Mouse (Mus musculus) hindbrain, postnatal 0 days (tissue): ENCODE measurements around the gene Pou5f1. TPM values are rescaled to one million over a fixed set of nuclear protein-coding genes. Genes with fewer than 3 reads are reported as not detected.
"Not testable (repeated sequence)": the region's sequence is repeated elsewhere in the genome, so short reads cannot be mapped to it uniquely, and the experiment has no call there.

ENCODE experiments used
- ATAC-seq: fragments of 200-750 bp; cut with Nextera tagmentation; 2 replicates; pipeline ENCODE4 v1.8.0; 2017; ENCODE audit warnings: mild to moderate bottlenecking, moderate TSS enrichment, moderate library complexity
- DNase-seq: peaks from one replicate; pipeline ENCODE4 v3.0.0-alpha.2; 2015; ENCODE audit warnings: low spot score
- H3K27ac ChIP-seq: fragments of 300-500 bp; sonication (generic); 2 replicates; pipeline ENCODE4 v1.5.1; 2014; ENCODE audit warnings: mild to moderate bottlenecking
- H3K27me3 ChIP-seq: fragments of 300-500 bp; sonication (generic); 2 replicates; pipeline ENCODE4 v1.6.1; 2014; ENCODE audit warnings: low read length, mixed read lengths; ENCODE audit not compliant: insufficient read depth
- H3K36me3 ChIP-seq: fragments of 300-500 bp; sonication (generic); 2 replicates; pipeline ENCODE4 v1.6.1; 2014; ENCODE audit warnings: low read length, mixed read lengths; ENCODE audit not compliant: insufficient read depth
- H3K4me1 ChIP-seq: fragments of 300-500 bp; sonication (generic); 2 replicates; pipeline ENCODE4 v1.6.1; 2014; ENCODE audit warnings: antibody characterized with exemption, low read length, mixed read lengths; ENCODE audit not compliant: insufficient read depth
- H3K4me2 ChIP-seq: fragments of 300-500 bp; sonication (generic); 2 replicates; pipeline ENCODE4 v1.6.1; 2014; ENCODE audit warnings: low read depth, mild to moderate bottlenecking, low read length, moderate library complexity, mixed read lengths
- H3K4me3 ChIP-seq: fragments of 300-500 bp; sonication (generic); 2 replicates; pipeline ENCODE4 v1.5.1; 2014; ENCODE audit warnings: low read length
- H3K9ac ChIP-seq: fragments of 300-500 bp; sonication (generic); replicated peaks from 2 replicates; pipeline ENCODE4 v1.6.1; 2014; ENCODE audit warnings: mild to moderate bottlenecking, low read length, moderate library complexity, mixed read lengths
- H3K9me3 ChIP-seq: fragments of 300-500 bp; sonication (generic); 2 replicates; pipeline ENCODE4 v1.6.1; 2016; ENCODE audit warnings: low read length, mixed read lengths
- CTCF ChIP-seq: IDR thresholded peaks from 2 replicates; pipeline ENCODE4 v1.5.1; 2016; ENCODE audit warnings: antibody characterized with exemption, control low read depth, low read depth
- WGBS: fragments of 180-500 bp; shearing (Covaris S2); extraction: QIAGEN DNeasy Blood & Tissue Kit; methylation state at CpG from one replicate; pipeline ENCODE4 v1.1.7; 2014; 5-methylcytosine and 5-hydroxymethylcytosine counted together
- polyA plus RNA-seq: library from polyadenylated mRNA; unstranded; fragments of >200 nt; fragmentation: Nextera tagmentation; extraction: Ambion mirVana; gene quantifications from 2 replicates; pipeline ENCODE4 v1.2.1, GENCODE M21; 2015
- total RNA-seq: library from RNA; depleted of rRNA; stranded (reverse); fragments of >200 nt; gene quantifications from 2 replicates; pipeline ENCODE4 v1.2.3, GENCODE M21; 2014

Pou5f1 gene
- total and polyA plus RNA-seq, 2 experiments from 2014 or later, result not detected

GRCm38 (mm10) chr17:35502762-35503161 is 3.1 kb upstream of the Pou5f1 start:
- WGBS, result 52% methylated on average over 5 of the region's 5 CpGs
- Histone ChIP-seq H3K4me1 (no peaks in the 10 kb centered on the region), H3K4me2 (no peak overlapping the region), H3K9ac (no peak overlapping the region), H3K27me3 (peaks cover 5% of the 10 kb centered on the region; the same call in 1 of the 2 replicates), H3K4me3 (no peak overlapping the region), H3K36me3 (no peaks in the 10 kb centered on the region), H3K9me3 (no peaks in the 10 kb centered on the region), H3K27ac (no peak overlapping the region)
- no peak for ATAC-seq
- TF ChIP-seq CTCF, result no peak
- DNase-seq, result no peak

GRCm38 (mm10) chr17:35503849-35504248 is 2.0 kb upstream of the Pou5f1 start:
- Histone ChIP-seq H3K4me1 (no peaks in the 10 kb centered on the region), H3K9ac (no peak overlapping the region), H3K4me3 (no peak overlapping the region), H3K27me3 (peaks cover 5% of the 10 kb centered on the region; the same call in 1 of the 2 replicates), H3K36me3 (no peaks in the 10 kb centered on the region), H3K4me2 (no peak overlapping the region), H3K27ac (no peak overlapping the region), H3K9me3 (no peaks in the 10 kb centered on the region)
- ATAC-seq (no peak), DNase-seq (no peak)
- WGBS, result 22% methylated on average over 5 of the region's 5 CpGs
- TF ChIP-seq CTCF, result no peak

GRCm38 (mm10) chr17:35504628-35505481 is 963 bp upstream of the Pou5f1 start:
- WGBS, result 23% methylated on average over 8 of the region's 8 CpGs
- H3K27me3 ChIP-seq, result peaks cover 5% of the 10 kb centered on the region; the same call in 1 of the 2 replicates

GRCm38 (mm10) chr17:35506881-35507280 is 1.1 kb downstream of the Pou5f1 start:
- Histone ChIP-seq H3K9me3 (no peaks in the 10 kb centered on the region), H3K4me3 (no peak overlapping the region), H3K36me3 (no peaks in the 10 kb centered on the region), H3K27me3 (peaks cover 5% of the 10 kb centered on the region; the same call in 1 of the 2 replicates), H3K4me1 (no peaks in the 10 kb centered on the region), H3K4me2 (no peak overlapping the region), H3K9ac (no peak overlapping the region), H3K27ac (no peak overlapping the region)
- TF ChIP-seq CTCF, result no peak
- ATAC-seq (no peak), DNase-seq (no peak)
- WGBS, result 21% methylated on average over 10 of the region's 10 CpGs

More at GRCm38 (mm10) chr17:35504628-35505481, 963 bp upstream of the Pou5f1 start:
- Histone ChIP-seq H3K4me1 (no peaks in the 10 kb centered on the region), H3K4me2 (no peak overlapping the region), H3K27ac (no peak overlapping the region), H3K9ac (no peak overlapping the region), H3K36me3 (no peaks in the 10 kb centered on the region), H3K4me3 (no peak overlapping the region), H3K9me3 (no peaks in the 10 kb centered on the region)
- TF ChIP-seq CTCF, result no peak
- ATAC-seq (no peak), DNase-seq (no peak)

GRCm38 (mm10) chr17:35507556-35508260 is 1.9 kb downstream of the Pou5f1 start:
- Histone ChIP-seq H3K27me3 (peaks cover 5% of the 10 kb centered on the region; the same call in 1 of the 2 replicates), H3K9me3 (no peaks in the 10 kb centered on the region), H3K9ac (no peak overlapping the region), H3K4me1 (no peaks in the 10 kb centered on the region), H3K4me3 (no peak overlapping the region), H3K27ac (no peak overlapping the region), H3K4me2 (no peak overlapping the region), H3K36me3 (no peaks in the 10 kb centered on the region)
- WGBS, result 34% methylated on average over 13 of the region's 13 CpGs
- no peak for DNase-seq
- no peak for ATAC-seq
- no peak for TF ChIP-seq CTCF

- not testable (repeated sequence) for ATAC-seq, H3K27ac ChIP-seq
- 49% methylated on average over 3 of the region's 5 CpGs for WGBS
These were observed 2.5 kb downstream of the Pou5f1 start for GRCm38 (mm10) chr17:35508279-35508678.

More at GRCm38 (mm10) chr17:35508279-35508678, 2.5 kb downstream of the Pou5f1 start:
- H3K4me1 ChIP-seq, DNase-seq, H3K36me3 ChIP-seq, H3K9ac ChIP-seq, H3K9me3 ChIP-seq, H3K4me3 ChIP-seq, H3K4me2 ChIP-seq, H3K27me3 ChIP-seq: not testable (repeated sequence)
